Mouse (Mus musculus): ENCODE results near the gene Rpgr. TPM values are rescaled to one million over a fixed set of nuclear protein-coding genes. Genes with fewer than 3 reads are reported as not detected.

Rpgr gene
- polyA plus RNA-seq (2014; fragmentation: Illumina TruSeq; extraction: RNeasy Lipid Tissue Mini Kit (QIAGEN cat#74804); ENCODE audit: low read depth, low replicate concordance): 7.2 TPM

GRCm38 (mm10) chrX:10216410-10216949 is at the start of gene Rpgr:
Gene Rpgr (minus strand): TSS chrX:10216920.

GRCm38 (mm10) chrX:10251852-10252504 is 35.3 kb upstream of the Rpgr start, which contains the start of gene Otc:
Gene Otc (plus strand): TSS chrX:10252305.

GRCm38 (mm10) chrX:10117065-10117719 is 99.5 kb downstream of the Rpgr start, which contains the start of gene Srpx:
Gene Srpx (minus strand): TSS chrX:10117709.

Other genes with a start within 250 kb of the Rpgr start
- gene Srpx, start 99.2 kb downstream of the Rpgr start, polyA plus RNA-seq (2014; fragmentation: Illumina TruSeq; extraction: RNeasy Lipid Tissue Mini Kit (QIAGEN cat#74804); ENCODE audit: low read depth, low replicate concordance): 16.1 TPM
- gene Otc, start 35.4 kb upstream of the Rpgr start, polyA plus RNA-seq (2014; fragmentation: Illumina TruSeq; extraction: RNeasy Lipid Tissue Mini Kit (QIAGEN cat#74804); ENCODE audit: low read depth, low replicate concordance): not detected